Mouse (Mus musculus) spleen, adult 2 months (tissue): Measurements from ENCODE around the gene Gm20388.

Source experiments
- CTCF ChIP-seq: fragments of 200-500 bp; IDR thresholded peaks from 2 replicates; pipeline ENCODE4 v1.5.1; 2011; ENCODE audit warnings: mild to moderate bottlenecking, inconsistent platforms; ENCODE audit not compliant: insufficient read depth, insufficient read length, insufficient replicate concordance; ENCODE audit errors: extremely low read depth
- POLR2A ChIP-seq: fragments of 200-500 bp; IDR thresholded peaks from 2 replicates; pipeline ENCODE4 v1.6.1; 2011; ENCODE audit warnings: low read depth, low read length, inconsistent platforms

GRCm38 (mm10) chr8:122793375-122794174 lies 2882.9 kb downstream of the Gm20388 start:
- TF ChIP-seq CTCF (no peak), POLR2A (no peak)
